Mouse (Mus musculus) MEL (cell line): ENCODE data around the gene Nek3. TPM values are rescaled to one million over a fixed set of nuclear protein-coding genes. Genes with fewer than 3 reads are reported as not detected.

ENCODE experiments used
- DNase-seq: peaks from one replicate; pipeline ENCODE4 v3.0.0; 2011; ENCODE audit warnings: low read depth, low spot score
- H3K27ac ChIP-seq: 2 replicates; pipeline ENCODE4 v1.5.1; 2012; ENCODE audit warnings: low read depth, mild to moderate bottlenecking, control low read depth, low read length, moderate library complexity; ENCODE audit not compliant: control insufficient read depth
- H3K27me3 ChIP-seq, 2 experiments: fragments of 150-350 bp in 1 of 2; sonication (generic) in 1 of 2; 2 replicates each; pipeline ENCODE4 v1.6.1; 2012; ENCODE audit warnings: low read length in 2 of 2, mild to moderate bottlenecking in 2 of 2, improper control_type of control experiment in 1 of 2, moderate library complexity in 1 of 2; ENCODE audit not compliant: insufficient read depth in 2 of 2, control insufficient read depth in 1 of 2
- H3K36me3 ChIP-seq, 2 experiments: 2 replicates each; pipeline ENCODE4 v1.6.1; 2012 to 2014; ENCODE audit warnings: low read length in 2 of 2, improper control_type of control experiment in 1 of 2, inconsistent platforms in 1 of 2, mild to moderate bottlenecking in 1 of 2; ENCODE audit not compliant: insufficient read depth in 2 of 2, control insufficient read depth in 1 of 2
- H3K4me1 ChIP-seq, 2 experiments: fragments of 150-350 bp in 1 of 2; sonication (generic) in 1 of 2; 2 replicates each; pipeline ENCODE4 v1.6.1; 2012; ENCODE audit warnings: low read length in 2 of 2, improper control_type of control experiment in 1 of 2, mild to moderate bottlenecking in 1 of 2; ENCODE audit not compliant: insufficient read depth in 2 of 2, control insufficient read depth in 1 of 2
- H3K4me3 ChIP-seq, 2 experiments: fragments of 150-350 bp in 1 of 2; sonication (generic) in 1 of 2; 2 replicates each; pipeline ENCODE4 v1.5.1; 2012; ENCODE audit warnings: low read depth in 2 of 2, low read length in 2 of 2, mild to moderate bottlenecking in 2 of 2, moderate library complexity in 2 of 2, control low read depth in 1 of 2, improper control_type of control experiment in 1 of 2; ENCODE audit not compliant: control insufficient read depth in 1 of 2, insufficient read depth in 1 of 2
- H3K79me2 ChIP-seq: 2 replicates; pipeline ENCODE4 v1.6.1; 2012; ENCODE audit warnings: mild to moderate bottlenecking, low read length, moderate library complexity; ENCODE audit not compliant: control insufficient read depth, poor library complexity, insufficient read depth
- H3K9ac ChIP-seq: 2 replicates; pipeline ENCODE4 v1.6.1; 2012; ENCODE audit warnings: low read depth, mild to moderate bottlenecking, control low read depth, low read length, moderate library complexity; ENCODE audit not compliant: control insufficient read depth, poor library complexity, severe bottlenecking
- H3K9me3 ChIP-seq: fragments of 150-350 bp; sonication (generic); replicated peaks from 2 replicates; pipeline ENCODE4 v1.6.1; 2012; ENCODE audit warnings: mild to moderate bottlenecking, low read length, improper control_type of control experiment, moderate library complexity; ENCODE audit not compliant: insufficient read depth
- CHD2 ChIP-seq: IDR thresholded peaks from 2 replicates; pipeline ENCODE4 v1.6.1; 2011; ENCODE audit warnings: low read length, improper control_type of control experiment
- E2F4 ChIP-seq: IDR thresholded peaks from 2 replicates; pipeline ENCODE4 v1.6.1; 2011; ENCODE audit warnings: low read depth, low read length, improper control_type of control experiment, borderline replicate concordance
- GABPA ChIP-seq: IDR thresholded peaks from 2 replicates; pipeline ENCODE4 v1.6.1; 2012; ENCODE audit warnings: low read depth, mild to moderate bottlenecking, inconsistent platforms, low read length, improper control_type of control experiment, moderate library complexity
- KAT2A ChIP-seq: conservative IDR thresholded peaks from 2 replicates; pipeline ENCODE4 v1.6.1; 2012; ENCODE audit warnings: low read depth, low read length, improper control_type of control experiment, inconsistent platforms
- MAZ ChIP-seq: IDR thresholded peaks from 2 replicates; pipeline ENCODE4 v1.6.1; 2012; ENCODE audit warnings: low read depth, mild to moderate bottlenecking, inconsistent platforms, low read length, improper control_type of control experiment
- MYC ChIP-seq: IDR thresholded peaks from 2 replicates; pipeline ENCODE4 v1.6.1; 2011; ENCODE audit warnings: low read depth, mild to moderate bottlenecking, low read length, improper control_type of control experiment, moderate library complexity
- POLR2A ChIP-seq, 2 experiments: IDR thresholded peaks; 2 replicates each; pipeline ENCODE4 v1.6.1; 2011 to 2012; ENCODE audit warnings: low read length in 2 of 2, mild to moderate bottlenecking in 2 of 2, control low read depth in 1 of 2, improper control_type of control experiment in 1 of 2, low read depth in 1 of 2, moderate library complexity in 1 of 2; ENCODE audit not compliant: control insufficient read depth in 1 of 2, insufficient read depth in 1 of 2, poor library complexity in 1 of 2
- POLR2AphosphoS2 ChIP-seq: IDR thresholded peaks from 2 replicates; pipeline ENCODE4 v1.6.1; 2011; ENCODE audit warnings: low read length, improper control_type of control experiment
- POLR2AphosphoS5 ChIP-seq: IDR thresholded peaks from 2 replicates; pipeline ENCODE4 v1.6.1; 2012; ENCODE audit warnings: low read depth, borderline replicate concordance, mild to moderate bottlenecking, inconsistent platforms, low read length, moderate library complexity, mixed read lengths
- RAD21 ChIP-seq: IDR thresholded peaks from 2 replicates; pipeline ENCODE4 v1.6.1; 2011; ENCODE audit warnings: mild to moderate bottlenecking, low read depth, low read length, improper control_type of control experiment
- RCOR1 ChIP-seq: IDR thresholded peaks from 2 replicates; pipeline ENCODE4 v1.6.1; 2012; ENCODE audit warnings: low read depth, mild to moderate bottlenecking, inconsistent platforms, low read length, improper control_type of control experiment
- SIN3A ChIP-seq: IDR thresholded peaks from 2 replicates; pipeline ENCODE4 v1.6.1; 2012; ENCODE audit warnings: low read length, improper control_type of control experiment, inconsistent platforms
- SMC3 ChIP-seq: IDR thresholded peaks from 2 replicates; pipeline ENCODE4 v1.6.1; 2011; ENCODE audit warnings: low read depth, low read length, improper control_type of control experiment
- TAL1 ChIP-seq: IDR thresholded peaks from 2 replicates; pipeline ENCODE4 v1.6.1; 2012; ENCODE audit warnings: mild to moderate bottlenecking, inconsistent platforms, low read length, moderate library complexity, mixed read lengths
- TBP ChIP-seq: IDR thresholded peaks from 2 replicates; pipeline ENCODE4 v1.8.0; 2011; ENCODE audit warnings: low read depth, low read length, improper control_type of control experiment
- TCF12 ChIP-seq: IDR thresholded peaks from 2 replicates; pipeline ENCODE4 v1.6.1; 2014; ENCODE audit warnings: low read depth, mild to moderate bottlenecking, inconsistent platforms, low read length, improper control_type of control experiment, moderate library complexity
- USF1 ChIP-seq: IDR thresholded peaks from 2 replicates; pipeline ENCODE4 v1.6.1; 2014; ENCODE audit warnings: low read depth, mild to moderate bottlenecking, inconsistent platforms, low read length, improper control_type of control experiment, moderate library complexity
- USF2 ChIP-seq, 2 experiments: IDR thresholded peaks; 2 replicates each; pipeline ENCODE4 v1.6.1; 2011 to 2012; ENCODE audit warnings: improper control_type of control experiment in 2 of 2, low read length in 2 of 2, borderline replicate concordance in 1 of 2, inconsistent platforms in 1 of 2, low read depth in 1 of 2, mild to moderate bottlenecking in 1 of 2; ENCODE audit not compliant: insufficient read depth in 1 of 2
- ZC3H11A ChIP-seq: IDR thresholded peaks from 2 replicates; pipeline ENCODE4 v1.6.1; 2012; ENCODE audit warnings: low read depth, mild to moderate bottlenecking, inconsistent platforms, low read length, improper control_type of control experiment
- ZKSCAN1 ChIP-seq: IDR thresholded peaks from 2 replicates; pipeline ENCODE4 v1.6.1; 2012; ENCODE audit warnings: low read depth, mild to moderate bottlenecking, inconsistent platforms, low read length, improper control_type of control experiment, moderate library complexity
- ZMIZ1 ChIP-seq: IDR thresholded peaks from 2 replicates; pipeline ENCODE4 v1.6.1; 2012; ENCODE audit warnings: low read depth, mild to moderate bottlenecking, inconsistent platforms, low read length, improper control_type of control experiment, moderate library complexity
- polyA plus RNA-seq, 2 experiments: library from polyadenylated mRNA; stranded (reverse) in 1 of 2; unstranded in 1 of 2; fragments of >175 nt in 1 of 2; fragments of >200 nt in 1 of 2; gene quantifications; 2 replicates each; pipeline versions ENCODE4 v1.2.1 to v1.2.4; 2012; ENCODE audit warnings: low replicate concordance in 2 of 2, low read depth in 1 of 2; ENCODE audit not compliant: insufficient read length in 2 of 2, insufficient read depth in 1 of 2, missing spikeins in 1 of 2
- total RNA-seq: library from RNA; depleted of rRNA; stranded (reverse); fragments of 300-350 nt; gene quantifications from 2 replicates; pipeline ENCODE4 v1.2.3, GENCODE M21; 2012

The Nek3 gene
- total and polyA plus RNA-seq, 3 experiments = 2.0 to 3.5 TPM; not detected in 1

- H3K9me3 ChIP-seq = no peaks in the 10 kb centered on the region
- H3K36me3 ChIP-seq = no peaks in the 10 kb centered on the region
- H3K9ac ChIP-seq = no peak overlapping the region
- no peaks in the 10 kb centered on the region for H3K4me1 ChIP-seq
- H3K27me3 ChIP-seq = no peaks in the 10 kb centered on the region
- H3K4me3 ChIP-seq = no peak overlapping the region
- H3K27ac ChIP-seq = no peak overlapping the region
- no peaks in the 10 kb centered on the region for H3K79me2 ChIP-seq
- no peak for DNase-seq
- no peak for TF ChIP-seq TAL1
- TF ChIP-seq TCF12 = no peak
- TF ChIP-seq SIN3A = no peak
- no peak for TF ChIP-seq ZMIZ1
- TF ChIP-seq E2F4 = no peak
- TF ChIP-seq RCOR1 = no peak
- no peak for TF ChIP-seq MYC
- TF ChIP-seq POLR2AphosphoS2 = no peak
- no peak for TF ChIP-seq USF2 (IDR thresholded peaks at IDR 0.05; ENCODE audit: borderline replicate concordance in 1 of 2, insufficient read depth in 1 of 2, low read depth in 1 of 2, low read length in 2 of 2)
- TF ChIP-seq POLR2A (IDR thresholded peaks at IDR 0.05; ENCODE audit: control insufficient read depth in 1 of 2, insufficient read depth in 1 of 2, low read depth in 1 of 2, low read length in 2 of 2, poor library complexity in 1 of 2) = no peak
- no peak for TF ChIP-seq RAD21
- TF ChIP-seq SMC3 = no peak
- TF ChIP-seq ZC3H11A = no peak
- no peak for TF ChIP-seq KAT2A
- TF ChIP-seq ZKSCAN1 = no peak
- no peak for TF ChIP-seq MAZ
- TF ChIP-seq GABPA = no peak
- TF ChIP-seq CHD2 = no peak
- TF ChIP-seq POLR2AphosphoS5 = no peak
- no peak for TF ChIP-seq USF1
- TF ChIP-seq, all 39 proteins: peak for 0
Observed at GRCm38 (mm10) chr8:22147706-22148366, 18.4 kb downstream of the Nek3 start.

GRCm38 (mm10) chr8:22145831-22146230 lies 20.4 kb downstream of the Nek3 start:
- H3K9ac ChIP-seq = no peak overlapping the region
- no peaks in the 10 kb centered on the region for H3K36me3 ChIP-seq
- no peaks in the 10 kb centered on the region for H3K79me2 ChIP-seq
- TF ChIP-seq RCOR1 = no peak
- no peak for TF ChIP-seq TBP
- no peak for DNase-seq
- H3K27ac ChIP-seq = no peak overlapping the region
- H3K4me3 ChIP-seq = no peak overlapping the region
- H3K4me1 ChIP-seq = no peaks in the 10 kb centered on the region
- H3K27me3 ChIP-seq = no peaks in the 10 kb centered on the region
- H3K9me3 ChIP-seq = no peaks in the 10 kb centered on the region
